Mouse (Mus musculus) thymus, postnatal 10 days (tissue): Measurements from ENCODE around the gene Celf2.
"Not testable (repeated sequence)": the region's sequence is repeated elsewhere in the genome, so short reads cannot be mapped to it uniquely, and the experiment has no call there.

ENCODE experiments used
- DNase-seq, 2 experiments: peaks; one replicate each; pipeline ENCODE4 v3.0.0; 2021; ENCODE audit warnings: low spot score in 2 of 2

Gene Celf2

GRCm38 (mm10) chr2:7262668-7263067, 246.7 kb downstream of the Celf2 start:
- not testable (repeated sequence) for DNase-seq

GRCm38 (mm10) chr2:7260186-7260585, 249.2 kb downstream of the Celf2 start:
- no peak for DNase-seq

DNA sequence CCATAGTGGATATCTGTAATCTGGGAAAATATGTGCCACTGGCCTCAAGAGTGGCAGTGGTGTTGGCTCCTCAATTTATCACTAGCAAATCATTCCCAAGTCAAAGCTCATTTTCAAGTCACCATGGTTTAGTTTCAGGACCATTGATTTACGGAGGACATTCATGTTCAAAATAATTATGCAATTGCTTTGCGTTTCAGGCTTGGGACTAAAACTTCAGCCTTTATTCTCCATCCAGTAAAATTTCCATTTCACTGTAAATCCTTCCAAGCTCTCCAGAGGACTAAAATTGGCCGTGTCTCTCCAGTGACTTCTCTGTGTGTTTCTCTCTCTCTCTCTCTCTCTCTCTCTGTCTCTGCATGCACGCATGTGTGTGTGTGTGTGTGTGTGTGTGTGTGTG, 249.7 kb downstream of the Celf2 start:
- DNase-seq, result no peak

DNA sequence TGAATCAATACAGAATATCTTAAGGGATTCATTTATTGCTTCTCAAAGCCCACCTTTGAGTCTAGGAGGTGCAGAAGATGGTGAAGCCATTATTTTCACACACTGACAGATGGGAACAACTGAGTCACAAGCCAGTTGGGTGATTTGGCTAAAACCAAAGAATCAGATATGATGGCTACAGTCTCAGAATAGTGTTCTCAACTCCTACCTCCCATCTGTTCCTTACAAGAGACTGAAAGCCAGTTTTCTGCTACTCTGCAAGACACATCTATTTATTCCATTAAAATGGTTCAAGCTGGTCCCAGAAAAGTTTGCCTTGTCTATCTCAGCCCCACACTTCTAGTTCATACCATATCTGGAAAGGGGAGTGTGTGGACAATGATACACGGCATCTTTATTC, 253.3 kb downstream of the Celf2 start:
- DNase-seq, result no peak

DNA sequence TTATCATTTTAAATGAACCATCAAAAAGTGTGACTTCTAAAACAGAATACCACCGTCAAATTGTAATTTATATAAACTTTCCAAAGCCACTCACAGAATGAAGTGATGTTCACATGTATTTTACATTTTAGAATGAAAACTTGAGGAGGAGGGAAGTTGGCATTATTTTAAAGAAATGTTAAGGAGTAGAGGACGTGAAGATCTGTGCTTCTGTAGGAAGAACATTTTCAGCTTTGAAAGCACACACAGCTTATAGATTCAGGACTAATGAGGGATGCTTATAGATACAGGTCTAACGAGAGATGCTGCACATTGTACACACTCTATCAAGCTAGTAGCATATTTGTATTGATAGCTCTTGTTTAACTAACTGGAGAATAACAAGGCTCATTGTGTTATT, 254.0 kb downstream of the Celf2 start:
- DNase-seq, result no peak

DNA sequence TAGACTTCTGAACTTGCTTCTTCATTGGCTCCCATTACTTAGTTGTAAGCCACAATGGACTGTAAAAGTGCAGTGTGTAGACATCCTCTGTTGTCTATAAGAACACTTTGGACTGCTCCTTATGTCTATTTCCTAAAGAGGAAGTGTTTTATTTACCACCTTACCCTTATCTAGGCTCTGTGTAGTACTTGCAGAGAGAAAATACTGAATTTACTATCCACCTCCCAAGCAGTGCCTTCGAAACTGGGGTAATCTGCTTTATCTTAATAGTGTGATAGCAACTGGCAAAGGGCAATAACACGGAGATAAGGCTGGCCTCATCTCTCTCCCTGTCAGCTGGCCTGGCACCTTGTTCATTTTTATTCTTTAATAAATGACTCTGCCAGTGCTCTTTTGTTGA, 259.0 kb downstream of the Celf2 start:
- DNase-seq, result no peak

DNA sequence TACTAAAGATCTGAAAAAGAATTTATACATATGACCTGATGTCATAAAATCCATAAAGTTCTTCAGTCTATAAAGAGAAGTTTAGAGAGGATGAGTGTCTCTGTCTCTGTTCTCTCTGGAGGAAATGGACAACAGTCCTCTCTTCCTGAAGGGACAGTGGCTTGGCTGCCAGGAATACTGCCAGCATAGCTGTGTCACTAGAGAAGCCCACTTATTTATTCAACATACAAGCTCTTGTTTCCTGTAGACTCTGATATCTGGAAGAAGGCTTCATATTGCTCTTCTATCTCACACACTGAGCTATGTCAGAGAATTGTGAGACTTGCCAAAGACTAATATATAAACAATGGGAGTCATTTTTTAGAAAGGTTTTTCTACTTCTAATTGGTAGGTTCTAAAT, 260.4 kb downstream of the Celf2 start:
- no peak for DNase-seq

GRCm38 (mm10) chr2:7245958-7246774, 263.2 kb downstream of the Celf2 start:
- no peak for DNase-seq

DNA sequence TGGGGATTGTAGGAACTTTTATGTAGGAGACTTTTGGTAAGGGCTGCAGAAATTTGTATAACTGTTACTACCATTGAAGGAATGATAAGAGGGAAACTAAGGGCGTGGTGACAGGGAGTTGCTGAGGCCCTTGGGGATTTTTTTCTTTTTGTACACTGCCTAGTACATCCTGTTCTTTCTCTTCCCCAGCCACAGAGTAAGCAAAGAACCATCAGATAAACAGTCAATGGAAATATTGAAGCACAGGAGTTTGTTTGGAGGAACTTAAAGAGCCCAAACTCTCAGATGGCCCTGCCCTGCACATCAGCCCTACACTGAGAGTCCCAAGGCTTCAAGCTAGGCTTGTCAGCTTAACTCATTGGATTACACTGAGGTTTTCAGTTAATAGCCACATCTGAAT, 267.2 kb downstream of the Celf2 start:
- no peak for DNase-seq

GRCm38 (mm10) chr2:7241523-7241941, 267.8 kb downstream of the Celf2 start:
- no peak for DNase-seq

DNA sequence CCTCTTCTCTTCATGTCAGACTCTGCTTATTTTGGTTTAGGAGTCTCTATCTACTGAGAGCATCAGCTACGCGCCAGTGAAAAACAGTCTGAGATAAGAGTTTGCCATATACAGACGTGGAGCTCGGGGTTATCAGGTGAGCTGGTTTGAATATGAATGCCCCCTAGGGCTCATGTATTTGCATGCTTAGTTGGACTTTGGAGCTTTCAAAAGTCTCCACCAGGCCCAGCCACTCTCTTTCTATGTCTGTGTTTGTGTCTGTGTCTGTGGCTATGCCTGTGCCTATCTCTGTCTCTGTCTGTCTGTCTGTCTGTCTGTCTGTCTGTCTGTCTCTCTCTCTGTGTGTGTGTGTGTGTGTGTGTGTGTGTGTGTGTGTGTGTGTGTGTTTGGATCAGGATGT, 272.1 kb downstream of the Celf2 start:
- no peak for DNase-seq

DNA sequence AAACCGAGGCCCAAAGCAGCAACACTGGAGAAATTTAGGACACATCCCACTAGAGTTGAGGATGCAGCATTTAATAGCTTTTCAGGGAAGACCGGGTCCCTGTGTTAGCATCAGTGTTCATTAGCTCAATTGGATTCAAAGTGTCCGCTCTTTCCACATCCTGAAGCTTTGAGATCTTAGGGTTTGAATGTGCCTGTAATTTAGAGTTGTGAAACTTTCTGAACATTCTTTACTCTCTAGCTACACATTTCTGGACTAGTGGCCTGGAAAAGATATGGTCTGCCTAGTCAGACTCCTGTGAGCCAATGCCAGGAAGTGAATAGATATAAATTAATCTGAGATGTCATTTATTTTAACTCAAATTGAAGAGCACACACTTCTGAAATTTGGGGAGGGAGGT, 272.9 kb downstream of the Celf2 start:
- DNase-seq, result no peak

- no peak for DNase-seq
These were observed 274.2 kb downstream of the Celf2 start for GRCm38 (mm10) chr2:7235059-7235741.

- DNase-seq, result no peak
These were observed 274.8 kb downstream of the Celf2 start for GRCm38 (mm10) chr2:7234587-7234986.

GRCm38 (mm10) chr2:7233411-7233810, 276.0 kb downstream of the Celf2 start:
- no peak for DNase-seq

GRCm38 (mm10) chr2:7226785-7227184, 282.6 kb downstream of the Celf2 start:
- DNase-seq, result no peak

DNA sequence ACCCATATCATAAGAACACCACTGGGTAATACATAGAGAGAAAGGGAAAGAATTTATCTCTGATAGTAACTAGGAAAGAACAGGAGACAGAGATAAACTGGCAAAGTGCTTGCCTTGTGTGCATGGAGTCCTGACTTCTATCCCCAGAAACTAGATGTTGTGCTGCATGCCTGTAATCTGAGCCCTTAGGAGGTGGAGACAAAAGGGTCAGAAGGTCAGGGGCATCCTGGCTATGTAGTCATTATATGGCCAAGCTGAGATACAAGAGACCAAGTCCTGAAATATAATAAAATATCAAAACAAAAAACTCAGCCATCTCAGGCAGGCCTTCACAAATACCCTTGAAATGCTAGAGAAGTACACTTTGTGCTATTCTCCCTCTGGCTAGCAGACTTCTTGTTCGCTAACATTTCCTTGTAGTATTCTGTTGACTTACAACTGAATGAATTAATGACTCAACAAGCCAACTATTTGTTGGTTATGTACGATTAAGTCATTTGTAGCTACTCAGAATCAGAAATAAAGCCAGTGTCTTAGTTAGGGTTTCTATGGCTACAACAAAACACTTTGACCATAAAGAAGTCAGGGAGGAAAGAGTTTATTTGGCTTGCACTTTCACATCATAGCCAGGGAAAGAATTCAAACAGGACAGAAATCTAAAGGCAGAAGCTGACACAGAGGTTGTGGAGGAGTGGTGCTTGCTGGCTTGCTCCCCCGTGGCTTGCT, 284.9 kb downstream of the Celf2 start:
- no peak for DNase-seq

- DNase-seq, result no peak
These were observed 285.8 kb downstream of the Celf2 start for GRCm38 (mm10) chr2:7223538-7223937.

- DNase-seq, result no peak
These were observed 286.5 kb downstream of the Celf2 start for GRCm38 (mm10) chr2:7222886-7223285.

- no peak for DNase-seq
These were observed 287.5 kb downstream of the Celf2 start for GRCm38 (mm10) chr2:7221856-7222255.

DNA sequence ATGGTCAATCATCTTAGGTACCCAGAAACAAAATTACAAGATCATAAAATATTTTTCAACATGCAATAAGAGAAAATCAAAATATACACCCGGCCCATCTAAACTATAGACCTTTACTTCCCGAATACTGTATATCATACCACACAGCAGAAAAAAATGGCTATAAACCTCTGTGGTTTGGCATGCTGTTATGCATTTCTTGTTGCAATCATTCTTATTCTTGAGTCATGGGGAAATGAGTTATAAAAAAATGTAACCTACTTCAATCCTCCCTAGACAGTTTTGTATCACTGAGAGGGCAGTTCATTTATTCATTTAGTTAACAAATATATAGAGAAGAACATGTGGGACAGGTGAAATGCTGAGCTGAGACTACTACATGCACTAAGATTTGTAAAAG, 291.3 kb downstream of the Celf2 start:
- no peak for DNase-seq

DNA sequence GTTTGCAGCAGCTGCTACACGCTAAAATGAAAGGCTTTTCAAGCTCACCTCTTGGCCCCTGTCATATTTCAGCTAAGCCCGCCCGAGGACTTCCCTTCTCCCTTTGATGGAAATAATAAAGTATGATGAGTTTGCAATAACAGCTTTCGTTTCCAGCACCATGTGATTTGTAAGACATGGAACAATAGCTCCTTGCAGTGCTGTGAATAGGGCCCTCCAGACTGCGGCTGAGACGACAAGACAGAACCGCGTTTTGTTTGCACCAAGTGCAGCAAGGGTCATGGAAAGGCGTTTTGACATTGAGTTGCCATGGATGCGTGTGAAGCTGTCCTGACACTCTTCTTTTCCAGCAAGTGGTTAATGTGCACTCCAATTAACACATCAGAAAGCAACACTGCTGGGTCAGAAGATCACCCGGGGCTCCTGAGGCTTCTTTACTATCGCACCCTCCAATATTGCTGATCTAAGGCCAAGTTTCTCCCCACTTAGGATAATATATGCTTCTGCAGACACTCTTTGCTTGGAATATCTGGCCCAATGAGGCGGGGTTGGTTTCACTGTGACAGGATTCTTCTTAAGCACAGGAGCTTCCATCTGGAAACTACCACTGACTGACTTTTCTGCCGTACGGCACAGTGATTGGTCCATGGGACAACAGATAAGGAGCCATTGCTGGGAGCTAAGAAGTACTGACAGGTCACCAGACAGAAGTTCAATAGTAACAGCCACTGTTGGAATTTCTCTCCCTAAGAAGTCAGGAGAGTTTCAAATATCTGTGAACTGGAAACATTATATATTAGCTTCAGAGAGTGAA, 301.5 kb downstream of the Celf2 start:
- no peak for DNase-seq
